Mouse (Mus musculus) spleen, adult 2 months (tissue): ENCODE data around the gene Lhfp.

Source experiments
- CTCF ChIP-seq: fragments of 200-500 bp; IDR thresholded peaks from 2 replicates; pipeline ENCODE4 v1.5.1; 2011; ENCODE audit warnings: mild to moderate bottlenecking, inconsistent platforms; ENCODE audit not compliant: insufficient read depth, insufficient read length, insufficient replicate concordance; ENCODE audit errors: extremely low read depth
- POLR2A ChIP-seq: fragments of 200-500 bp; IDR thresholded peaks from 2 replicates; pipeline ENCODE4 v1.6.1; 2011; ENCODE audit warnings: low read depth, low read length, inconsistent platforms

GRCm38 (mm10) chr3:53083717-53084116 is 42.4 kb downstream of the Lhfp start:
- TF ChIP-seq CTCF (no peak), POLR2A (no peak)
